Mouse (Mus musculus) stomach, postnatal 0 days (tissue): Measurements from ENCODE around the gene Dhx40. TPM values are rescaled to one million over a fixed set of nuclear protein-coding genes. Genes with fewer than 3 reads are reported as not detected.
A peak's percentile ranks its signal among the peaks of the same experiment; 100 is the strongest.

Experiments
- ATAC-seq: fragments of 200-750 bp; cut with Nextera tagmentation; 2 replicates; pipeline ENCODE4 v1.8.0; 2017; ENCODE audit not compliant: low FRiP score, low TSS enrichment
- DNase-seq: peaks from one replicate; pipeline ENCODE4 v3.0.0-alpha.2; 2016; ENCODE audit warnings: low spot score
- H3K27ac ChIP-seq: fragments of 300-500 bp; sonication (generic); replicated peaks from 2 replicates; pipeline ENCODE4 v1.5.1; 2014; ENCODE audit warnings: mild to moderate bottlenecking, control low read depth
- H3K27me3 ChIP-seq: fragments of 300-500 bp; sonication (generic); 2 replicates; pipeline ENCODE4 v1.6.1; 2014; ENCODE audit warnings: low read length; ENCODE audit not compliant: control insufficient read depth, insufficient read depth
- H3K36me3 ChIP-seq: fragments of 300-500 bp; sonication (generic); 2 replicates; pipeline ENCODE4 v1.6.1; 2014; ENCODE audit warnings: low read length, mixed read lengths; ENCODE audit not compliant: control insufficient read depth, insufficient read depth
- H3K4me1 ChIP-seq: fragments of 300-500 bp; sonication (generic); replicated peaks from 2 replicates; pipeline ENCODE4 v1.6.1; 2014; ENCODE audit warnings: antibody characterized with exemption; ENCODE audit not compliant: control insufficient read depth, insufficient read depth
- H3K4me2 ChIP-seq: fragments of 300-500 bp; sonication (generic); replicated peaks from 2 replicates; pipeline ENCODE4 v1.6.1; 2014; ENCODE audit warnings: low read depth, mild to moderate bottlenecking, control low read depth, moderate library complexity
- H3K4me3 ChIP-seq: fragments of 300-500 bp; sonication (generic); 2 replicates; pipeline ENCODE4 v1.5.1; 2014; ENCODE audit warnings: low read depth, low read length, control low read depth
- H3K9ac ChIP-seq: fragments of 300-500 bp; sonication (generic); 2 replicates; pipeline ENCODE4 v1.6.1; 2014; ENCODE audit warnings: mild to moderate bottlenecking, low read length, control low read depth, mixed read lengths
- H3K9me3 ChIP-seq: fragments of 300-500 bp; sonication (generic); 2 replicates; pipeline ENCODE4 v1.6.1; 2016; ENCODE audit warnings: low read length; ENCODE audit not compliant: control insufficient read depth
- CTCF ChIP-seq: IDR thresholded peaks from 2 replicates; pipeline ENCODE4 v1.5.1; 2016; ENCODE audit warnings: antibody characterized with exemption, low read depth, mild to moderate bottlenecking, moderate library complexity
- EP300 ChIP-seq: optimal IDR thresholded peaks from 2 replicates; pipeline ENCODE3; 2016; ENCODE audit warnings: antibody characterized with exemption
- WGBS: fragments of 180-500 bp; shearing (Covaris S2); extraction: QIAGEN DNeasy Blood & Tissue Kit; methylation state at CpG from one replicate; pipeline ENCODE4 v1.1.7; 2014; 5-methylcytosine and 5-hydroxymethylcytosine counted together
- polyA plus RNA-seq: library from polyadenylated mRNA; unstranded; fragments of >200 nt; fragmentation: Nextera tagmentation; extraction: Ambion mirVana; gene quantifications from 2 replicates; pipeline ENCODE4 v1.2.1, GENCODE M21; 2015

The Dhx40 gene
- polyA plus RNA-seq, 1 experiment from 2014 or later: 13.1 TPM

DNA sequence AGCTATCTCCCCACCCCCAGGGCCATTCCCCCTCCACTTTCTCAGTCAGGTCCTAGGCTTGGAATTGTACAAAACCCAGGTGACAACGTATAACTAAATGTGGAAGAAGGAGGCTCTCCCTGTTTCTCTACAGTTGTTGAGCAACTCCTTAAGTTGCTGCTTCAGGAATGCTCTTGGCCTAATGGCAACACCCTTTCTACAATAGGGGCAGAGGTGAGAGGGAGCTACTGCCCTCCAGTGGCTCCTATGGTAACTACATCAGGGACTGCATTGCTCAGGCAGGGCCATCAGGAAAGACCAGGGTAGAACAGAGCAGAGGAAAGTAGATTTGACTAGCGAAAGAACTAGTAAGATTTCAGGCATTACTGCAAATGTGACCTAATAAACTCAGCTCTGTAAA lies 28.8 kb upstream of the Dhx40 start:
- Histone ChIP-seq H3K4me1 (no peaks in the 10 kb centered on the region), H3K4me2 (no peak overlapping the region), H3K4me3 (no peak overlapping the region), H3K27ac (peak overlapping the region; percentile 65; the same call in 1 of the 2 replicates), H3K9ac (no peak overlapping the region), H3K9me3 (no peaks in the 10 kb centered on the region), H3K36me3 (no peaks in the 10 kb centered on the region), H3K27me3 (no peaks in the 10 kb centered on the region)
- WGBS: 45% methylated on average over 2 of the region's 2 CpGs
- TF ChIP-seq EP300: no peak
- TF ChIP-seq CTCF: peak; percentile 97
- peak; percentile 82 for ATAC-seq
- DNase-seq: peak; percentile 91

DNA sequence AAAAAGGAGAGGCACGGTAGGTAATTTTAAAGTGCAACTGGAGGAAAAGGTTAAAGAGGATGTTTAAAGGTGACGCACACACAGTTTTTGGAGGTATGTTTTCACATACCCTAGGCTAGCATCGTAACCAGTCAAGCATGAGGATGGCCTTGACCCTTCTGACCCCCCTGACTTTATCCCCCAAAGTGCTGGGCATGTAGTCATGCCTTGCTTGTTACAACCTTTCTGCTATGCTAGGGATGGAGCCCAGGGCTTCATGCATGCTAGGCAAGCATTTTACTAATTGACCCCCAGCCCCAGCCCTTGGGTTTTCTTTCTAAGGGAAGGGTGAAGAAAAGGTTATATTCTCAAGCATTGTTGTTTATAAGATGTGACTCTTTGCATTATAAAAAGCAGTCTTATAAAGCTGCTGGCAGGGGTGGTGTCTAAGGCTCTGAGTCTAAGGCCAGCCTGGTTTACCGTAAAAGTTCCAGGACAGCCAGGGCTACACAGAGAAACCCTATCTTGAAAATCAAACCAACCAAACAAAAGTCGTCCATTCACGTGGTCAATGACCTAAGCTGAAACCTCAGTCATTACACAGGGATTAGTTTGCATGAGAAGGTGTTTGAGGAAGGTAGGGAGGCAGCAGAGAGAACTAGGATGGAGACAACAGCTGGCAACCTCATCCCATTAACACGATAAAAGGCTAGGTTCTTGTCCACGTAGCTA lies 27.2 kb upstream of the Dhx40 start:
- ATAC-seq (0 out of 2 replicates have a peak, but pooled peaks have one; percentile 31), DNase-seq (no peak)
- no peak overlapping the region for H3K27ac ChIP-seq
- no peaks in the 10 kb centered on the region for H3K9me3 ChIP-seq
- no peaks in the 10 kb centered on the region for H3K27me3 ChIP-seq
- no peaks in the 10 kb centered on the region for H3K36me3 ChIP-seq
- WGBS: 57% methylated on average over 8 of the region's 8 CpGs
- TF ChIP-seq CTCF: no peak
- no peak for TF ChIP-seq EP300
- H3K9ac ChIP-seq: no peak overlapping the region
- no peak overlapping the region for H3K4me3 ChIP-seq
- no peaks in the 10 kb centered on the region for H3K4me1 ChIP-seq
- no peak overlapping the region for H3K4me2 ChIP-seq

- H3K27ac ChIP-seq: no peak overlapping the region
- H3K27me3 ChIP-seq: no peaks in the 10 kb centered on the region
- ATAC-seq (no peak), DNase-seq (no peak)
- H3K4me1 ChIP-seq: no peaks in the 10 kb centered on the region
- H3K36me3 ChIP-seq: no peaks in the 10 kb centered on the region
- no peak overlapping the region for H3K4me3 ChIP-seq
- H3K4me2 ChIP-seq: no peak overlapping the region
- H3K9ac ChIP-seq: no peak overlapping the region
- H3K9me3 ChIP-seq: no peaks in the 10 kb centered on the region
- TF ChIP-seq CTCF: no peak
- no peak for TF ChIP-seq EP300
- WGBS: 82% methylated on average over 7 of the region's 7 CpGs
Observed at GRCm38 (mm10) chr11:86834050-86834449, 26.5 kb upstream of the Dhx40 start.

- Histone ChIP-seq H3K4me3 (no peak overlapping the region), H3K27me3 (no peaks in the 10 kb centered on the region), H3K36me3 (no peaks in the 10 kb centered on the region), H3K4me1 (no peaks in the 10 kb centered on the region), H3K27ac (no peak overlapping the region), H3K9me3 (no peaks in the 10 kb centered on the region), H3K9ac (no peak overlapping the region), H3K4me2 (no peak overlapping the region)
- DNase-seq (no peak), ATAC-seq (no peak)
- TF ChIP-seq CTCF (no peak), EP300 (no peak)
- WGBS: 38% methylated on average over 3 of the region's 3 CpGs
Observed at GRCm38 (mm10) chr11:86833153-86833552, 25.6 kb upstream of the Dhx40 start.

DNA sequence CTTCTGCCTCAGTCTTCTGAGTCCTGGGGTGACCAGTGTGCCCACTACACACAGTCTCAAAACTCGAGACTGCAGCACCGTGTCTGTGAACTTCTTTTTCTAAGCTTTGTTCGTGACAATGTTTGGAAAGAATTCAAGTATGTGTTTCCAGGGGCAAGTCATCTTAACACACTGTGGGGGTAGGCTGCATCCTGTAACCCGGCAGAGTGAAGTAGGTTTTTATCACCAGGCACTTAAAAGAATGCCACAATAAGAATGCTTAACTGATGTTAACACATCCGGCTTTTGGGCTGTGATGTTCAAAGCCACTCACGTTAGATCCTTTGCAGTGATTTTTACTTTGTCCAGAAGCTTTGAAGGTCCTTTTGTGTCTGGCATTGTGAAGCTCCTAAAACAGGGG lies 20.9 kb upstream of the Dhx40 start:
- H3K9ac ChIP-seq: no peak overlapping the region
- no peaks in the 10 kb centered on the region for H3K9me3 ChIP-seq
- no peaks in the 10 kb centered on the region for H3K36me3 ChIP-seq
- no peak for DNase-seq
- H3K4me2 ChIP-seq: no peak overlapping the region
- H3K4me1 ChIP-seq: no peaks in the 10 kb centered on the region
- WGBS: 42% methylated on average over 6 of the region's 6 CpGs
- no peak overlapping the region for H3K27ac ChIP-seq
- no peaks in the 10 kb centered on the region for H3K27me3 ChIP-seq
- ATAC-seq: no peak
- H3K4me3 ChIP-seq: no peak overlapping the region
- TF ChIP-seq CTCF (no peak), EP300 (no peak)

DNA sequence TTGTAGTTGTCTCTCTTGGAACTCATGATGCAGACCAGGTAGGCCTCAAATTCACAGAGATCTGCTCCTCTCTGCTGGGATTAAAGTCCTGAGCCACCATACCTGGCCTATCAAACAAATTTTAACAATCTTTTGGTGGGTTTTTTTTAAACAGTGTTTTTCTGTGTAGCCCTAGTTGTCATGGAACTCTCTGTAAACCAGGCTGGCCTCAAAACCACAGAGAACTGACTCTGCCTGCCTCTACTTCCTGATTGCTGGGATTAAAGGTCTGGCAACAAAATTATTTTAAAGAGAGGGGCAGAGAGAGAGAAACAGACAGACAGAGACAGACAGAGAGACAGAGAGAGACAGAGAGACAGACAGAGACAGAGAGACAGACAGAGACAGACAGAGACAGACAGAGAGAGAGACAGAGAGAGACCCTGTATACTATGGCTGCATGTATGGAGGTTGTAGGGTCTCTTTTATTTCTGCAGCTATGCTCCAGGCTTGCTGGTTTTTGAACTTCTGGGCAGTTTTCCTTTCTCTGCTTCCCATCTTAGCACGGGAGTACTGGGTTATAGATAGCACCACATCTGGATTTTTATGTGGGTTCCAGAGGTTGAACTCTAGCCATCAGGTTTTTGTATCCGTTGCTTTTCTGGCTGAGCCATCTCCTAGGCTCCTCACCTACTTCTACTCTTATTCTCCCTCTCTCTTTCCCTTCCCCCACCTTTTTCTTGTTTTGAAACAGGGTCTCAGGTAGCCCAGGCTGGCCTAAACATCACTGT lies 20.1 kb upstream of the Dhx40 start:
- ATAC-seq (no peak), DNase-seq (no peak)
- Histone ChIP-seq H3K9ac (no peak overlapping the region), H3K4me3 (no peak overlapping the region), H3K4me2 (no peak overlapping the region), H3K4me1 (no peaks in the 10 kb centered on the region), H3K9me3 (no peaks in the 10 kb centered on the region), H3K36me3 (no peaks in the 10 kb centered on the region), H3K27ac (no peak overlapping the region), H3K27me3 (no peaks in the 10 kb centered on the region)
- 83% methylated on average over 2 of the region's 2 CpGs for WGBS
- TF ChIP-seq EP300 (no peak), CTCF (no peak)
